Mouse (Mus musculus) thymus, adult 2 months (tissue): ENCODE results near the gene Cerkl.

Experiments used
- CTCF ChIP-seq: fragments of 200-500 bp; IDR thresholded peaks from 2 replicates; pipeline ENCODE4 v1.5.1; 2012; ENCODE audit warnings: mild to moderate bottlenecking, control low read depth, low read length, moderate library complexity, borderline replicate concordance; ENCODE audit not compliant: control insufficient read depth, poor library complexity, insufficient read depth; ENCODE audit errors: extremely low read depth
- POLR2A ChIP-seq: fragments of 200-500 bp; IDR thresholded peaks from 2 replicates; pipeline ENCODE4 v1.6.1; 2012; ENCODE audit warnings: mild to moderate bottlenecking, low read length, control low read depth, moderate library complexity; ENCODE audit not compliant: control insufficient read depth, poor library complexity, insufficient read depth; ENCODE audit errors: extremely low read depth

- TF ChIP-seq CTCF: no peak
- no peak for TF ChIP-seq POLR2A
These were observed 13.7 kb downstream of the Cerkl start for GRCm38 (mm10) chr2:79442906-79443305.
